Mouse (Mus musculus) lung, adult 2 months (tissue): ENCODE measurements around the gene Polr3gl.
A peak's percentile ranks its signal among the peaks of the same experiment; 100 is the strongest.

Experiments
- CTCF ChIP-seq: fragments of 200-500 bp; IDR thresholded peaks from 2 replicates; pipeline ENCODE4 v1.5.1; 2011; ENCODE audit warnings: mild to moderate bottlenecking, low read length, control low read depth; ENCODE audit not compliant: insufficient read depth
- POLR2A ChIP-seq: fragments of 200-500 bp; IDR thresholded peaks from 2 replicates; pipeline ENCODE4 v1.6.1; 2011; ENCODE audit warnings: low read depth, mild to moderate bottlenecking, control low read depth, low read length, borderline replicate concordance; ENCODE audit errors: extremely low read depth

DNA sequence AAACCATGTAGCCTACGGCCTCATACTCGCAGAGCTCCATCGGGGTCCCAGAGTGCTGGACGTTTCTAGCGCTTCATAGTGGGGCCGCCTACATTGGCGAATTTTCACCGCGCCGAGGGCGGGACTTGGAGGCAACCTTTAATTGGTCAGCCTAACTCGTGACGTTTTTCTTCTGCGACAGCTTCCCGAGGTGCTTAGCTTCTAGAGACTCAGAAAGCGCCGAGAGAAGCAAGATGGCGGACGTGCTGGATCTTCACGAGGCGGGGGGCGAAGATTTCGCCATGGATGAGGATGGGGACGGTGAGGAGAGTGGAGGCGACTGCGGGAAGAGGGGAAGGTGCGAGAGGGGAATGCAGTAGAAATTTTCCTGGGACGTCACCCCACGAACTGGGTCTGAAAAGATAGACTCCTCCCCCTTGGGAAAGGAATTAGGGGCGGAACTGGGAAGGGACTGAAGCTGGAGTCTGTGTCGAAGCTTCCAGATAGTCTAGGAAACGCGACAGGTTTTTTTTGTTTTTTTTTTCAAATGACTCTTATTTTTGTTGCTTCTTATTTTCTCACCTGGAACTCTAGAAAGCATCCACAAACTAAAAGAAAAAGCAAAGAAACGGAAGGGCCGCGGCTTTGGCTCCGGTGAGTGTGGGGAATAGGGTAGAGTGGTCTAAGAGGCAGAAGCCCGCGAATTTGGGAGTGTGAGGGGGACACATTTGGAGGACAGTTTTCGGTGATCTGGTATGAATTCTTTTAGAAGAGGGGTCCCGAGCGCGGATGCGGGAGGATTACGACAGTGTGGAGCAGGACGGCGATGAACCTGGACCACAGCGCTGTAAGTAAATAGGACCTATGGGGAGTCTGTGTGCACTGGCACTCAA lies 36.0 kb upstream of the Polr3gl start, which contains the start of gene Rbm8a:
- TF ChIP-seq POLR2A (peak; percentile 98), CTCF (no peak)
